ENCODE assay signal across 8 mouse cellular contexts in genomic region chr9:63716150-63717138, GRCm38 (mm10). TPM values are rescaled to one million over a fixed set of nuclear protein-coding genes. Genes with fewer than 3 reads are reported as not detected.
DNase-seq lines count a peak whose midpoint lies in the region; ATAC-seq and TF ChIP-seq lines count a peak whose summit lies in the region.

No protein-coding gene starts in this region.

- peak overlapping the region; percentile 61; the same call in 1 of the 2 replicates for H3K27ac ChIP-seq in midbrain, embryonic 10.5 days (replicated peaks)
- H3K27ac ChIP-seq in midbrain, embryonic 13.5 days, result no peak overlapping the region; the same call in 1 of the 2 replicates
- H3K27ac ChIP-seq in heart, postnatal 0 days (ENCODE audit: low read depth), result peak overlapping the region; percentile 56
- peak overlapping the region; percentile 69 for H3K27ac ChIP-seq in limb, embryonic 10.5 days

- no peak overlapping the region for H3K4me3 ChIP-seq in midbrain, embryonic 10.5 days
- no peak overlapping the region for H3K4me3 ChIP-seq in midbrain, embryonic 13.5 days (replicated peaks)
- no peak overlapping the region for H3K4me3 ChIP-seq in heart, postnatal 0 days (ENCODE audit: low read depth, low read length)
- peak overlapping the region; percentile 22 for H3K4me3 ChIP-seq in limb, embryonic 10.5 days

- peaks cover 50% of the 10 kb centered on the region for H3K4me1 ChIP-seq in midbrain, embryonic 10.5 days
- peaks cover 27% of the 10 kb centered on the region for H3K4me1 ChIP-seq in midbrain, embryonic 13.5 days (replicated peaks)
- peaks cover 63% of the 10 kb centered on the region for H3K4me1 ChIP-seq in heart, postnatal 0 days (ENCODE audit: control insufficient read depth, insufficient read depth)
- peaks cover 79% of the 10 kb centered on the region for H3K4me1 ChIP-seq in limb, embryonic 10.5 days

- WGBS in midbrain, embryonic 10.5 days, result 60% methylated on average over 18 of the region's 18 CpGs
- WGBS in midbrain, embryonic 13.5 days, result 49% methylated on average over 18 of the region's 18 CpGs
- WGBS in heart, postnatal 0 days, result 26% methylated on average over 18 of the region's 18 CpGs
- 18% methylated on average over 18 of the region's 18 CpGs for WGBS in limb, embryonic 10.5 days

- peaks cover 46% of the 10 kb centered on the region for H3K36me3 ChIP-seq in midbrain, embryonic 10.5 days
- no peaks in the 10 kb centered on the region for H3K36me3 ChIP-seq in midbrain, embryonic 13.5 days
- no peaks in the 10 kb centered on the region for H3K36me3 ChIP-seq in heart, postnatal 0 days (replicated peaks; ENCODE audit: control insufficient read depth, insufficient read depth, low read length)
- H3K36me3 ChIP-seq in limb, embryonic 10.5 days, result peaks cover 22% of the 10 kb centered on the region

- H3K9me3 ChIP-seq in midbrain, embryonic 10.5 days (replicated peaks), result no peaks in the 10 kb centered on the region
- H3K9me3 ChIP-seq in midbrain, embryonic 13.5 days, result no peaks in the 10 kb centered on the region
- H3K9me3 ChIP-seq in heart, postnatal 0 days (replicated peaks; ENCODE audit: control insufficient read depth, low read length), result no peaks in the 10 kb centered on the region
- no peaks in the 10 kb centered on the region for H3K9me3 ChIP-seq in limb, embryonic 10.5 days (replicated peaks)

- ATAC-seq in midbrain, embryonic 13.5 days, result no peak
- peak; percentile 85 for ATAC-seq in heart, postnatal 0 days (ENCODE audit: insufficient read depth, low read depth)

- H3K9ac ChIP-seq in midbrain, embryonic 13.5 days (replicated peaks), result no peak overlapping the region
- no peak overlapping the region for H3K9ac ChIP-seq in heart, postnatal 0 days (replicated peaks; ENCODE audit: low read depth, low read length)

- no peak for TF ChIP-seq CTCF in heart, postnatal 0 days (IDR thresholded peaks at IDR 0.05; ENCODE audit: low read depth)

- TF ChIP-seq EP300 in heart, postnatal 0 days (IDR thresholded peaks at IDR 0.05; ENCODE audit: low read depth), result peak; percentile 29; the same call in 1 of the 2 replicates

- no peak overlapping the region for H3K4me2 ChIP-seq in midbrain, embryonic 13.5 days (replicated peaks)
- peak overlapping the region; percentile 12; the same call in 1 of the 2 replicates for H3K4me2 ChIP-seq in heart, postnatal 0 days (ENCODE audit: low read depth, low read length)

- no peak for DNase-seq in midbrain, embryonic 10.5 days (ENCODE audit: low spot score)
- peak; percentile 83 for DNase-seq in embryo, embryonic 11 days
- DNase-seq in heart, postnatal 0 days (ENCODE audit: low spot score), result peak; percentile 86
- peak; percentile 56 for DNase-seq in limb, embryonic 10.5 days (ENCODE audit: low spot score)
- peak; percentile 80 to 81 for DNase-seq in monocyte, adult 2 months (ENCODE audit: low read depth in 1 of 2, low spot score in 2 of 2)
- DNase-seq in cerebellum, postnatal 25 days, result no peak
- DNase-seq in left cerebral cortex, adult 8-10 months (ENCODE audit: low spot score in 2 of 2), result no peak

- no peaks in the 10 kb centered on the region for H3K27me3 ChIP-seq in midbrain, embryonic 10.5 days (ENCODE audit: low read depth, poor library complexity, severe bottlenecking)
- no peaks in the 10 kb centered on the region for H3K27me3 ChIP-seq in midbrain, embryonic 13.5 days
- H3K27me3 ChIP-seq in heart, postnatal 0 days (ENCODE audit: control insufficient read depth, insufficient read depth, low read length), result no peaks in the 10 kb centered on the region
- H3K27me3 ChIP-seq in limb, embryonic 10.5 days (ENCODE audit: low read depth, poor library complexity, severe bottlenecking), result no peaks in the 10 kb centered on the region

RNA-seq across cellular contexts. Expression of gene Smad3, which starts 41.4 kb away (rescaled TPM):
- polyA plus RNA-seq in midbrain, embryonic 10.5 days (2016; fragmentation: Nextera tagmentation; extraction: Ambion mirVana), result 21.7 and 22.5 TPM in 2 replicates
- polyA plus RNA-seq in midbrain, embryonic 13.5 days (2015; fragmentation: Nextera tagmentation; extraction: Ambion mirVana), result 10.1 and 11.6 TPM in 2 replicates
- 25.9 and 30.2 TPM in 2 replicates for total RNA-seq in heart, postnatal 0 days (2014; rRNA removed; ENCODE audit: low replicate concordance)
- polyA plus RNA-seq in heart, postnatal 0 days (2015; fragmentation: Nextera tagmentation; extraction: Ambion mirVana), result 6.0 and 6.4 TPM in 2 replicates
- polyA plus RNA-seq in limb, embryonic 10.5 days (2016; fragmentation: Nextera tagmentation; extraction: Ambion mirVana), result 27.1 and 27.7 TPM in 2 replicates
- 10 to 100 TPM; 52.3 to 57.3 (median 56.8) TPM for total RNA-seq in left cerebral cortex, adult 8-10 months (2022)

Comparison
In these comparisons a context has a peak if more than half of its experiments do, and no peak if none do; other contexts are left out.
1. DNase-seq: peak in embryo, embryonic 11 days (single experiment), heart, postnatal 0 days (single experiment), limb, embryonic 10.5 days (single experiment) and monocyte, adult 2 months (2 of 2); none in midbrain, embryonic 10.5 days (single experiment), cerebellum, postnatal 25 days (0 of 2) and left cerebral cortex, adult 8-10 months (0 of 2).